Mouse (Mus musculus) bone marrow, adult 2 months (tissue): ENCODE results near the gene Rgl1. TPM values are rescaled to one million over a fixed set of nuclear protein-coding genes. Genes with fewer than 3 reads are reported as not detected.

ENCODE experiments used
- H3K27ac ChIP-seq: fragments of 200-500 bp; 2 replicates; pipeline ENCODE4 v1.5.1; 2012; ENCODE audit warnings: low read depth, mild to moderate bottlenecking, control low read depth, inconsistent platforms, low read length; ENCODE audit not compliant: control insufficient read depth, poor library complexity, insufficient read depth
- H3K4me1 ChIP-seq: fragments of 200-500 bp; 2 replicates; pipeline ENCODE4 v1.6.1; 2011; ENCODE audit warnings: low read length; ENCODE audit not compliant: control insufficient read depth, insufficient read depth
- H3K4me3 ChIP-seq: fragments of 200-500 bp; replicated peaks from 2 replicates; pipeline ENCODE3; 2011; ENCODE audit warnings: mild to moderate bottlenecking, low read depth, low read length, control low read depth; ENCODE audit not compliant: control insufficient read depth
- CTCF ChIP-seq: fragments of 200-500 bp; IDR thresholded peaks from 2 replicates; pipeline ENCODE4 v1.5.1; 2011; ENCODE audit warnings: low read length, control low read depth; ENCODE audit not compliant: control insufficient read depth, insufficient read depth
- POLR2A ChIP-seq: fragments of 200-500 bp; IDR thresholded peaks from 2 replicates; pipeline ENCODE4 v1.6.1; 2011; ENCODE audit warnings: low read depth, mild to moderate bottlenecking, control low read depth, low read length, borderline replicate concordance; ENCODE audit not compliant: control insufficient read depth
- WGBS: fragments of 180-500 bp; shearing (Covaris S2); methylation state at CpG from one replicate; pipeline ENCODE4 v1.1.7; 2018; 5-methylcytosine and 5-hydroxymethylcytosine counted together
- polyA plus RNA-seq: library from polyadenylated mRNA; stranded (reverse); fragments of >200 nt; gene quantifications from 2 replicates; pipeline ENCODE4 v1.2.4, GENCODE M21; 2011; ENCODE audit warnings: low replicate concordance; ENCODE audit not compliant: missing spikeins, insufficient read depth, insufficient read length

Gene Rgl1
- polyA plus RNA-seq, 1 experiment = 9.2 TPM

DNA sequence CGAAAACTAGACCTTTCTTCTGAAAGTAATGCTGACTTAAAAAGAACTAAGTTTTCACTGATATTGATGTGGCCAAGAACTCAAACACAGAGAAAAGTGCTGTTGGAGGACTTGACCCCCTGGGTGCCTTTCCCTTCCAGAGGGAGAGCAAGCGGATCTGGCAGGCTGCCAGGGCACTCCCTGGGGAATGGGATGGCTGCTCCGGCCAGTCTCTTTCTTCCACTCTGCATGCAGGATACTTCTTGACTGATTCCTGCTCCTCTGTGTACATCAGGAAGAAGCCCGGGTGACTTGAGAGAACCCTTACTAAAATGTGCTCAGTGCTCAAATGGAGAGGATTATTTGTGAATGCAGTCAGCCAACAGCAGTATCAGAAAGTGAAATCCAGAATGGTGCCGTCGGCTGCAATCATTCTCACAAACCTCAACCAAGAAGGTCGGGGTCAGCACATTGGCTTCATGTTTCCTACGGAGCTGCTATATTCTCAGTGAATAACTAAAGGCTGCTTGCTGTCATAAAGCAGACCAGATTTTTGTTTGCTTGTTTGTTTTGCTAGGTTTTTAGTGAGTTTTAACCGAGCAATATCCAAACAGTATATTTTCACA lies 176.7 kb downstream of the Rgl1 start:
- H3K27ac ChIP-seq = no peak overlapping the region
- H3K4me1 ChIP-seq = peaks cover 9% of the 10 kb centered on the region
- TF ChIP-seq POLR2A (no peak), CTCF (no peak)

DNA sequence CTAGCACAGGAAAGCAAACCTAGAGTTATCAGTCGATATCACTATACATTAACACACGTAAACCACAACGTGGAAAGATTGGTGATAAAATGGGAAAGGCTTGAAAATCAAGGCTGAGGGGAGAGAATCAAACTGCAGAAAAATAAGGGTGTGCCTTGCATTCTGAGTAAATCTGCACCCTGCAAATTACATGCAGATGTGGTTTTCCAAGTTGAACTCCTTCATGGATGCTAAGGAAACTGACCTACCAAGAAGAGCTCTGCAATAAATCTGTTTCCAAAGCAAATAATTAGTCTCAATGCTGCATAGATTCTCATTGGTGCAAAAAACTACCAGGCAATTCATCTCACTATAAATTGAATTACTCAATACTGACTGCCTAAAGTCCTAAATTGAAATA lies 178.7 kb downstream of the Rgl1 start:
- WGBS = 77% methylated on average over 3 of the region's 3 CpGs
- no peak overlapping the region for H3K27ac ChIP-seq
- no peak for TF ChIP-seq CTCF
- no peak for TF ChIP-seq POLR2A
- no peaks in the 10 kb centered on the region; the same call in none of the 2 replicates for H3K4me1 ChIP-seq
- no peak overlapping the region for H3K4me3 ChIP-seq

More for the DNA sequence above, 176.7 kb downstream of the Rgl1 start:
- H3K4me3 ChIP-seq = no peak overlapping the region
- 82% methylated on average over 9 of the region's 9 CpGs for WGBS

DNA sequence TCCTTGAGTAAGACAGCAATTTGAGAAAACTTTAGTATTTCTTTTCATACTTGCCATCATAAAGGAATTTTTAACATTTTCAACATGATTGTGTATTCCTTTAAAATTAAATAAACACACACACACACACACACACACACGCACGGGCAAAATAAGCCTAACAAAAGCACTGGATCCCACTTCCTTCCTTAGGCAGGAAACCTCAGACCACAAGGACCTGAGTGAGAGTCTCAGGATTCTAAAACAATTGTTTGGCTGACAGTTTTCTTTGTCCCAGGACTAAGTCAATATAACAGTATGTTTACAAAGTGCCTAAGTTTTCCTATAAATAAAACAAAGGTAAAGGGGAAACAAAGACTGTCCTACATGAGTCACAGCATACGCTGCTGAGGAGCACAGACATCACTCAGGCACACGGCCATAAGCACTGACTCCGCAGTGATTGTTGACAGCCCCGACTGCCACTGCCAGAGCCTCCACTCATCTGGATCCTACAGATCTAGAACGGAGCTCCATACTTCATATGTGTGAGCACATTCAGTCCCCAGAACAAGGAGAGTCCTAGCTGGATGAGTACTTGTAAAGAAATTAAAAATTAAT lies 180.7 kb downstream of the Rgl1 start:
- Histone ChIP-seq H3K4me3 (no peak overlapping the region), H3K27ac (no peak overlapping the region), H3K4me1 (no peaks in the 10 kb centered on the region; the same call in none of the 2 replicates)
- WGBS = 9% methylated on average over 7 of the region's 7 CpGs
- no peak for TF ChIP-seq POLR2A
- TF ChIP-seq CTCF = no peak

DNA sequence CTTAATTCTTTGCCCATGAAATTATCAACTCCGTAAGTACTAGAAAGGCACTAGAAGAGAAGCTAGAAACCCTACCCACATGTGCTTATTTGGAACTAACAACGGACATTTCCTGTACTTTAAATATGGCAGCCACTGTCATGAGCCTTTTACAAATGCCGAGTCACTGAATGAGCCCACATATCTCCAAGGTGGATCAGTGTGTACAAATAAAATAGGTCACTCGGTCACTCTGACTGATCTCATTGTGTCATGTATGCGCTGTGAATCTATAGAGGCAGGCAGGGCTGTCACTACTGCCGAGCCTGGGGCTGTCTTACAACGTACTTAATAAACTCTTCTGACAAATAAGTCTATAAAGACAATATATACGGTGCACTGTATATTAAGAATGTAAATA lies 181.2 kb downstream of the Rgl1 start:
- no peak for TF ChIP-seq CTCF
- TF ChIP-seq POLR2A = no peak
- Histone ChIP-seq H3K27ac (no peak overlapping the region), H3K4me3 (no peak overlapping the region), H3K4me1 (no peaks in the 10 kb centered on the region; the same call in none of the 2 replicates)
- 35% methylated on average over 8 of the region's 8 CpGs for WGBS

DNA sequence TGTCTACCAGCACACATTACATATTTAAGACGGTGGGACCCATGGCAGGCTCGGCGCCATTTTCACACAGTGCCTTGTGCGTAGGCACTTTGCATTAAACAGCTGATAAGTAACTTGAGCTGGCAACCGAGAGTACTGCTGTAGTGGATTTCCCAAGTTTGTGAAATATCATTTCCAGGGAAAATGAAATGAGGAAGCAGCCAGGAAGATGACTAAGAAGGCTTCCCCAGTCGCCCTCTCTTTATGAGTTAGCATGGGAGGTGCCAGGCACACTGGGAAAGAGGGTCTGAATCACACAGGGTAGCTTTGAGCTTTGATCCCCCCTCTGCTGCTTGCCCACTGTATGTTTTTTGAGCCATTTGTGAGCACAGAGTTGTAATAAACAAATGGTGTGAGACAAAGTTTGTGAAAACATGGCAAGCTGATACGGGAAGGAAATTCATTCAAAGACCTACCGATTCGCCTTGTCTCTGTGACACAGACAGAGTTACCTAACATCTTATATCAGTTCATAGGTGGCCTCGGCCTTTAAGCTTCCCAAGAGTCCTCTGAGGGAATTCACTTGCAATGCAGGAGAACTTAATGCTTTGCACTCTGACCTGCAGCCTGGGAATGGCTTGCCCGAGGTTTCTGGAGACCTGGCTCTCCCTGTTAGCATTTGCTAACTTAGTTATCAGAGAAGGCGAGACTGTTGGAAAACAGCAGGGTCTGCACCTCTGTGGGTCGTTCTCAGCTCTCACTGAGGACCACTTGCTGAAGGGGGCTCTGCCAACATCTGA lies 184.8 kb downstream of the Rgl1 start:
- Histone ChIP-seq H3K4me1 (no peaks in the 10 kb centered on the region; the same call in none of the 2 replicates), H3K27ac (no peak overlapping the region), H3K4me3 (no peak overlapping the region)
- TF ChIP-seq POLR2A (no peak), CTCF (no peak)
- WGBS = 61% methylated on average over 13 of the region's 13 CpGs

DNA sequence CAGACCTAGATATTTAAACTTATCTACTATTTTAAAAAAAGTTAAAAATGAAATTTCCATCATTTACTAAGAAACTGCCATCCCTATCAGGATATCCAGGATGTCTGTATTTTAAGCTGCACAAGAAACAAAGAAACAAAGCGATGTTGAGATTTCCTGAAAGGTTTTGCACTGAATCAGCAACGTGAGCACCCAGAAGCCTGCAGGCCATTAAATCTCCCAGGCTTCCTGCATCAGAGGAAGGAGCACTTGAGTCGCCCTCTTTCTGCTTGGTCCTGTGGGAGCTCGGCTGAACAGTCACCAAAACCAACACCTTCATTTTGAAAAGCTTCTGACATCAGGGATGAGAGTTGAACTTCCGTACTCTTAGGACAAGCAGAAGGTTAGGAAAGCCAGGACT lies 187.2 kb downstream of the Rgl1 start:
- WGBS = 46% methylated on average over 5 of the region's 5 CpGs
- Histone ChIP-seq H3K27ac (no peak overlapping the region), H3K4me1 (no peaks in the 10 kb centered on the region; the same call in 1 of the 2 replicates), H3K4me3 (no peak overlapping the region)
- TF ChIP-seq CTCF (no peak), POLR2A (no peak)

DNA sequence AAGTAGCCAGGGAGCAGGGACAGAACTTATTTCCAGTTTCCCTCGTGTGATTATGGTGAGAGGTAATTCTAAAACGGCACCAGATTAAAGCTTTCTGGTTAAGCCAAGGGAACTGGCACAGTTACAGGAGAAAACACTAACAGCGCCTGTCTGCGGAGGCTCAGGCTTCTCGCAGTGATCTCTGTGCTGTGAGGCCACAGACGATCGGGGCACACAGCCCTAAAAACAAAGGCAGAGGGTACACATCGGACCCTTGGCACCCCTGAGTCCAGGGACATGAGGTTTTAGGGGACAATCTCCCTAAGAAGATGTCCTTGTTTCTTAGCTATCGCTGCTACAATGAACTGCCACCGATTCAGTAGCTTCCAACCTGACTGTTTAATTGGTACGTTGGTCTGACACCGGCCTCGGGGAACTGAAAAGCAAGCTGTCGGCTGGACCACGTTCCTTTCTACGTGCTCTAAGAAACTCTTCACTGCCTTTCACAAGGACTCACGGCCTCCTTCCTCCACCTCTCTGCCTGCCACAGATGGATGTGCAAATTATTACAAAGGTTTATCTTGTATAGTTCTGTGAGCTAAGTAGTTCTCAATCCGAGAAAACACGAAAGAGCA lies 187.9 kb downstream of the Rgl1 start:
- TF ChIP-seq CTCF (no peak), POLR2A (no peak)
- WGBS = 80% methylated on average over 19 of the region's 19 CpGs
- Histone ChIP-seq H3K4me3 (no peak overlapping the region), H3K4me1 (peaks cover 3% of the 10 kb centered on the region), H3K27ac (no peak overlapping the region)

DNA sequence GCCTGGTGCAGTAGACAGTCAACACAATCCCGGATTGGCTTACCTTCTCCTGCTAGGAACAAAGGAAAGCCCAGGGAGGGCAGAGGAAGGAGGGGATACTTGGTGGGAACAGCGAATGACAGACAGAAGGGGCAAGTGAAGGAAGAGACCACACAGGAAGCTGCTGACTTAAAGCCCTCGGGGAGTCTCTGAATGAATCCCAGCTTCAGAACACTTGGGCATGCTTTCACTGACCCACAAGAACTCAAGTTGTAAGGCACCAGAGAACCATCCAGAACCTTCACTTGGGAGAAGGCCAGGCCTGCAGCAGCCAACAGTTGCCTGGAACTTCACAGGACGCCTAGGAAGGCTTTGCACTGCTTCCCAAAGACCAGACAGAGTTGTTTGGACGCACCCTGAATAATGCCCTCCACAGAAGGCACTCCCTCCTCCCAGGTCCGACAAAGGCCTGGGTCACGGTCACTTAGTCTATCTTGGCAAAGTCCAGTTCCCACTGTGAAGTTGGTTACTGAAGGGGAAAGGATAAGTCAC lies 189.5 kb downstream of the Rgl1 start:
- WGBS = 69% methylated on average over 7 of the region's 7 CpGs
- peaks cover 4% of the 10 kb centered on the region for H3K4me1 ChIP-seq
- TF ChIP-seq CTCF = no peak
- no peak overlapping the region for H3K4me3 ChIP-seq
- no peak overlapping the region for H3K27ac ChIP-seq
